Mouse (Mus musculus) heart, embryonic 14.5 days (tissue): ENCODE data around the gene Eral1. TPM values are rescaled to one million over a fixed set of nuclear protein-coding genes. Genes with fewer than 3 reads are reported as not detected.
A peak's percentile ranks its signal among the peaks of the same experiment; 100 is the strongest.

ENCODE experiments used
- ATAC-seq: fragments of 200-750 bp; cut with Nextera tagmentation; 2 replicates; pipeline ENCODE4 v1.8.0; 2017; ENCODE audit warnings: low read depth, moderate TSS enrichment; ENCODE audit not compliant: insufficient number of reproducible peaks, insufficient read depth, low FRiP score
- H3K27ac ChIP-seq, 2 experiments: fragments of 200-500 bp in 1 of 2; fragments of 300-500 bp in 1 of 2; sonication (generic) in 1 of 2; replicated peaks in 1 of 2; 2 replicates each; pipeline ENCODE4 v1.5.1; 2012 to 2014; ENCODE audit warnings: low read depth in 2 of 2, low read length in 2 of 2, control low read depth in 1 of 2, mild to moderate bottlenecking in 1 of 2, mixed read lengths in 1 of 2; ENCODE audit not compliant: control insufficient read depth in 1 of 2, insufficient read depth in 1 of 2
- H3K27me3 ChIP-seq: fragments of 300-500 bp; sonication (generic); 2 replicates; pipeline ENCODE4 v1.6.1; 2014; ENCODE audit warnings: mild to moderate bottlenecking, low read length, control low read depth; ENCODE audit not compliant: control insufficient read depth, insufficient read depth
- H3K36me3 ChIP-seq: fragments of 300-500 bp; sonication (generic); 2 replicates; pipeline ENCODE4 v1.6.1; 2014; ENCODE audit warnings: mild to moderate bottlenecking, control low read depth, low read length, mixed read lengths; ENCODE audit not compliant: control insufficient read depth, insufficient read depth
- H3K4me1 ChIP-seq, 2 experiments: fragments of 200-500 bp in 1 of 2; fragments of 300-500 bp in 1 of 2; sonication (generic) in 1 of 2; 2 replicates each; pipeline ENCODE4 v1.6.1; 2012 to 2014; ENCODE audit warnings: low read length in 2 of 2, control low read depth in 1 of 2, mixed read lengths in 1 of 2; ENCODE audit not compliant: control insufficient read depth in 2 of 2, insufficient read depth in 2 of 2
- H3K4me2 ChIP-seq: fragments of 300-500 bp; sonication (generic); 2 replicates; pipeline ENCODE4 v1.6.1; 2014; ENCODE audit warnings: mild to moderate bottlenecking, low read length
- H3K4me3 ChIP-seq, 2 experiments: fragments of 200-500 bp in 1 of 2; fragments of 300-500 bp in 1 of 2; sonication (generic) in 1 of 2; 2 replicates each; pipeline ENCODE4 v1.5.1; 2012 to 2014; ENCODE audit warnings: low read length in 2 of 2, mild to moderate bottlenecking in 2 of 2, control low read depth in 1 of 2, low read depth in 1 of 2, moderate library complexity in 1 of 2; ENCODE audit not compliant: control insufficient read depth in 1 of 2, insufficient read depth in 1 of 2
- H3K9ac ChIP-seq: fragments of 300-500 bp; sonication (generic); 2 replicates; pipeline ENCODE4 v1.6.1; 2014; ENCODE audit warnings: mild to moderate bottlenecking, low read length
- H3K9me3 ChIP-seq: fragments of 300-500 bp; sonication (generic); 2 replicates; pipeline ENCODE4 v1.6.1; 2016; ENCODE audit warnings: low read length, control low read depth; ENCODE audit not compliant: control insufficient read depth
- WGBS: fragments of 180-500 bp; shearing (Covaris S2); extraction: QIAGEN DNeasy Blood & Tissue Kit; methylation state at CpG from one replicate; pipeline ENCODE4 v1.1.7; 2014; 5-methylcytosine and 5-hydroxymethylcytosine counted together
- polyA plus RNA-seq: library from polyadenylated mRNA; unstranded; fragments of >200 nt; fragmentation: Nextera tagmentation; extraction: Ambion mirVana; gene quantifications from 2 replicates; pipeline ENCODE4 v1.2.1, GENCODE M21; 2014

Gene Eral1
- polyA plus RNA-seq = 23.9 and 25.7 TPM in 2 replicates

DNA sequence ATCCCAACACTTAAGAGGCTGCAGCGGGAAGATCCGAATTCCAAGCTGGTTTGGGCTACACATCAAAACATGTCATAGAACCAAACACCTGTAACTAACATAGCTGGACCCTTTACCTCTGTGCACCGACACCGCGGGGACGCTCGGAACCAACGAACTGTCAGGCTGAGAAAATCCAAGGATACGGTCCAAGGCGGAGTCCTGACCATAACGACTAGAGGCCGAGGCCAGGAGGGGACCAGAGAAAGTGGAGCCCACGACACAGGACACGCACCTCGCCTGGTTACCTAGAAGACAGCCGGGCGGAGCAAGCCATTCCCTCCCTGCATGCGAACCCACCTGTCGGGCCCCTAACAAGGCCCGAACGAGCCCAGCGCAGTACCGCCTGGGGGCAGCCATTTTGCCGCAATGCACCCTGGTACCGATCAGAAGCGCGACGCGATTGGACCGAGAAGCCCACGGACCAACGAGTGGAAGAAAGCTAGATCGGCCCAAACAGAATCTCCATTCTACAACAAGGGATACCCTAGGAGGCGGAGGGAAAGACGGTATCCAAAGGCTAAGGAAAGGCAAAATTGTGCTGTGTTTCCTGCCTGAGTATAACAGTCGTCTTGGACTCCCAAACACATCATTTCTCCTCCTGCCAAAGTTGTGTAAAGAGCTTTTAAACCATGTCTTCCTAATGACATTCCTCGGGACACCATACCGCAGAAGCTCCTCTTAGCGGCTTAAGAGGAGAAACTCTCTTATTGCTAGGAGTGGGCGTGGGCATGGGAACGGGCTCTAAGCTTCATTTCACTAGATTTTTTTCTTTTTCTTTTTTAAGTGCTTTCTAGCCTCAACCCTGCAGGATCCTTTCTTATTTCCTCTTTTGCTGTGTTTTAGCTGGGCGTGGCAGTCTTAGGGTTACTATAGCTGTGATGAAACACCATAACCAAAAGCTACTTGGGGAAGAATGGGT, at the start of gene Eral1:
Gene Eral1, minus strand, starts transcription at position 423 of the 961 bp plus-strand sequence.
- Histone ChIP-seq H3K36me3 (peaks cover 25% of the 10 kb centered on the region), H3K27ac (peak within 1 kb of the TSS; percentile 61 to 74), H3K4me2 (peak within 1 kb of the TSS; percentile 79), H3K4me1 (peaks cover 2 to 7% of the 10 kb centered on the region in 2 experiments; a peak in 3 of 4 replicates), H3K9me3 (no peaks in the 10 kb centered on the region), H3K4me3 (peak within 1 kb of the TSS; percentile 81 to 96), H3K27me3 (no peaks in the 10 kb centered on the region), H3K9ac (peak within 1 kb of the TSS; percentile 84)
- WGBS = 1% methylated on average over 42 of the region's 42 CpGs
- peak; percentile 80 for ATAC-seq

GRCm38 (mm10) chr11:78129458-78129857, 49.3 kb upstream of the Eral1 start:
- Histone ChIP-seq H3K4me2 (no peak overlapping the region), H3K9me3 (no peaks in the 10 kb centered on the region), H3K27me3 (no peaks in the 10 kb centered on the region), H3K4me1 (peaks cover 8 to 37% of the 10 kb centered on the region in 2 experiments), H3K9ac (no peak overlapping the region), H3K36me3 (0 out of 2 replicates have a peak, but pooled peaks cover 6% of the 10 kb centered on the region), H3K27ac (peak overlapping the region; percentile 9 to 35; a peak in 1 of 4 replicates), H3K4me3 (no peak overlapping the region)
- no peak for ATAC-seq
- WGBS = 44% methylated on average over 8 of the region's 8 CpGs

- H3K4me2 ChIP-seq = no peak overlapping the region
- 0 out of 2 replicates have a peak, but pooled peaks cover 6% of the 10 kb centered on the region for H3K36me3 ChIP-seq
- H3K9me3 ChIP-seq = no peaks in the 10 kb centered on the region
- no peak overlapping the region for H3K9ac ChIP-seq
- H3K27ac ChIP-seq = no peak overlapping the region
- H3K4me1 ChIP-seq = peaks cover 3 to 30% of the 10 kb centered on the region in 2 experiments
- H3K27me3 ChIP-seq = no peaks in the 10 kb centered on the region
- no peak for ATAC-seq
- 79% methylated on average over 4 of the region's 4 CpGs for WGBS
- no peak overlapping the region for H3K4me3 ChIP-seq
Measured at GRCm38 (mm10) chr11:78126739-78127138, 46.6 kb upstream of the Eral1 start.

DNA sequence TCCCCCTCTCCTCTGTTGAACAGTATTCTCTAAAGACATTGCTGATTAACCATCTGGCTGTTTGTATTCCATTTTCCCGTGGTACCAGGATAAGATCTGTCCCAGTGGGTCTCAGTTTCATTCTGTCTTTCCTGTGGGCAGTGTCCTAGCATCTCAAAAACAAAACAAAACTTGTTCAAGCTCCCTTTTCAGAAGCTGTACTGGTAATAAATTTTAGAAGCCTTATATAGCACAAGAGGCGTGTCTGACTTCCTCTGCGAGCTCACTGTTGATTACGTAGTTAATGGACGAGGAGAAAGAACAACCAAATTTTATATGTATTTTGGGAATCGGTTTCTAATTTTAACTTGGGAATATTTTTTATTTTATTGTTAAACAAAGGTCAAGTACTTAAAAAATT, 45.5 kb upstream of the Eral1 start:
- no peaks in the 10 kb centered on the region for H3K27me3 ChIP-seq
- H3K27ac ChIP-seq = no peak overlapping the region
- no peak overlapping the region for H3K4me3 ChIP-seq
- ATAC-seq = no peak
- H3K36me3 ChIP-seq = 0 out of 2 replicates have a peak, but pooled peaks cover 6% of the 10 kb centered on the region
- H3K9ac ChIP-seq = no peak overlapping the region
- H3K9me3 ChIP-seq = no peaks in the 10 kb centered on the region
- peaks cover 3 to 38% of the 10 kb centered on the region in 2 experiments for H3K4me1 ChIP-seq
- WGBS = 74% methylated on average over 6 of the region's 6 CpGs
- H3K4me2 ChIP-seq = no peak overlapping the region

GRCm38 (mm10) chr11:78123782-78124181, 43.6 kb upstream of the Eral1 start:
- Histone ChIP-seq H3K27ac (no peak overlapping the region), H3K4me2 (no peak overlapping the region), H3K9ac (no peak overlapping the region), H3K4me1 (peaks cover 0 to 43% of the 10 kb centered on the region in 2 experiments; a peak in 3 of 4 replicates), H3K27me3 (no peaks in the 10 kb centered on the region), H3K9me3 (no peaks in the 10 kb centered on the region), H3K4me3 (no peak overlapping the region), H3K36me3 (0 out of 2 replicates have a peak, but pooled peaks cover 6% of the 10 kb centered on the region)
- ATAC-seq = no peak

- no peak overlapping the region for H3K4me3 ChIP-seq
- no peaks in the 10 kb centered on the region for H3K27me3 ChIP-seq
- no peak for ATAC-seq
- peaks cover 0 to 43% of the 10 kb centered on the region in 2 experiments; a peak in 3 of 4 replicates for H3K4me1 ChIP-seq
- H3K9me3 ChIP-seq = no peaks in the 10 kb centered on the region
- H3K4me2 ChIP-seq = no peak overlapping the region
- H3K9ac ChIP-seq = no peak overlapping the region
- 77% methylated on average over 4 of the region's 4 CpGs for WGBS
- 0 out of 2 replicates have a peak, but pooled peaks cover 6% of the 10 kb centered on the region for H3K36me3 ChIP-seq
- no peak overlapping the region for H3K27ac ChIP-seq
Measured at GRCm38 (mm10) chr11:78122815-78123214, 42.6 kb upstream of the Eral1 start.

- no peaks in the 10 kb centered on the region for H3K9me3 ChIP-seq
- H3K27ac ChIP-seq = no peak overlapping the region
- no peak for ATAC-seq
- H3K9ac ChIP-seq = no peak overlapping the region
- H3K4me2 ChIP-seq = no peak overlapping the region
- no peaks in the 10 kb centered on the region for H3K27me3 ChIP-seq
- no peak overlapping the region for H3K4me3 ChIP-seq
- peaks cover 0 to 44% of the 10 kb centered on the region in 2 experiments; a peak in 3 of 4 replicates for H3K4me1 ChIP-seq
- WGBS = 61% methylated on average over 5 of the region's 5 CpGs
- no peaks in the 10 kb centered on the region for H3K36me3 ChIP-seq
Measured at GRCm38 (mm10) chr11:78121176-78121575, 41.0 kb upstream of the Eral1 start.
